Mouse (Mus musculus): ENCODE results near the gene Krt90. TPM values are rescaled to one million over a fixed set of nuclear protein-coding genes. Genes with fewer than 3 reads are reported as not detected.

Gene Krt90
- polyA plus RNA-seq (2012; rRNA removed) (not detected in 2 replicates), polyA plus RNA-seq (2014; fragmentation: Nextera tagmentation; extraction: Ambion mirVana) (not detected in 2 replicates)

GRCm38 (mm10) chr15:101562850-101563249 lies at the start of gene Krt90:
TSS of gene Krt90 (minus strand) at chr15:101562950.
- H3K4me1 ChIP-seq (replicated peaks; ENCODE audit: control insufficient read depth in 2 of 2, insufficient read depth in 2 of 2, low read length in 1 of 2): no peaks in the 10 kb centered on the region
- no peak for TF ChIP-seq CTCF (IDR thresholded peaks at IDR 0.05; ENCODE audit: low read depth)
- H3K4me3 ChIP-seq (ENCODE audit: insufficient read depth in 1 of 2, low read depth in 2 of 2, low read length in 2 of 2): no peak within 1 kb of the TSS
- H3K9me3 ChIP-seq (ENCODE audit: control insufficient read depth, low read length): no peaks in the 10 kb centered on the region
- H3K27me3 ChIP-seq (ENCODE audit: control insufficient read depth, insufficient read depth, low read length): no peaks in the 10 kb centered on the region
- no peak within 1 kb of the TSS for H3K4me2 ChIP-seq (ENCODE audit: low read depth)
- H3K27ac ChIP-seq: no peak within 1 kb of the TSS
- no peaks in the 10 kb centered on the region for H3K36me3 ChIP-seq (replicated peaks; ENCODE audit: control insufficient read depth, insufficient read depth, low read depth)
- H3K9ac ChIP-seq (replicated peaks): no peak within 1 kb of the TSS
- WGBS (ENCODE audit: insufficient replicate concordance): 45% methylated on average over 5 of the region's 5 CpGs
- no peak for ATAC-seq (ENCODE audit: insufficient read depth)
- no peak for DNase-seq (ENCODE audit: low read depth in 3 of 3, low spot score in 3 of 3)

DNA sequence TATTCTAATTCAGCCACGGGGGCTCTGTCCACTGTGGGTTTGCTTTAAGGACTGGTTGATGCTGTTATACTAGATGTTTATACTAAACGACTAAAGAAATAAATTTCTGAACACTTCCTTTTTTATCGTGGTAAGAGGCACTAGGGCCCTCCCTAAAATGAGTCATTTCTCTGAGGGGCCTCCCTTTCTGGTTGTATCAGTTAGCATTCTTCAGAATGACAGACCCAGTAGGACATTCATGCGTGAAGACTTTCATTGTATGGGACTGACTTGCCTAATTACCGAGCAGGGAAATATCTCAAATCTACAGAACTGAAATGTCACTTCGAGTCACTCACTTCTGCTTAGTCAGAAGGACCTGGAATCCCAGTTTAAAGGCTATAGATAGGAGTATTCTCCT lies 36.4 kb upstream of the Krt90 start:
- Histone ChIP-seq H3K27ac (no peak overlapping the region), H3K4me2 (ENCODE audit: low read depth) (no peak overlapping the region), H3K9ac (replicated peaks) (no peak overlapping the region), H3K36me3 (replicated peaks; ENCODE audit: control insufficient read depth, insufficient read depth, low read depth) (no peaks in the 10 kb centered on the region), H3K4me1 (replicated peaks; ENCODE audit: control insufficient read depth in 2 of 2, insufficient read depth in 2 of 2, low read length in 1 of 2) (no peaks in the 10 kb centered on the region), H3K9me3 (ENCODE audit: control insufficient read depth, low read length) (no peaks in the 10 kb centered on the region), H3K27me3 (ENCODE audit: control insufficient read depth, insufficient read depth, low read length) (no peaks in the 10 kb centered on the region), H3K4me3 (ENCODE audit: insufficient read depth in 1 of 2, low read depth in 2 of 2, low read length in 2 of 2) (no peak overlapping the region)
- ATAC-seq (ENCODE audit: insufficient read depth): no peak
- DNase-seq (ENCODE audit: low read depth in 3 of 3, low spot score in 3 of 3): no peak
- 42% methylated on average over 6 of the region's 6 CpGs for WGBS (ENCODE audit: insufficient replicate concordance)
- no peak for TF ChIP-seq CTCF (IDR thresholded peaks at IDR 0.05; ENCODE audit: low read depth)
- no peak for TF ChIP-seq EP300 (IDR thresholded peaks at IDR 0.05; ENCODE audit: low read depth)

DNA sequence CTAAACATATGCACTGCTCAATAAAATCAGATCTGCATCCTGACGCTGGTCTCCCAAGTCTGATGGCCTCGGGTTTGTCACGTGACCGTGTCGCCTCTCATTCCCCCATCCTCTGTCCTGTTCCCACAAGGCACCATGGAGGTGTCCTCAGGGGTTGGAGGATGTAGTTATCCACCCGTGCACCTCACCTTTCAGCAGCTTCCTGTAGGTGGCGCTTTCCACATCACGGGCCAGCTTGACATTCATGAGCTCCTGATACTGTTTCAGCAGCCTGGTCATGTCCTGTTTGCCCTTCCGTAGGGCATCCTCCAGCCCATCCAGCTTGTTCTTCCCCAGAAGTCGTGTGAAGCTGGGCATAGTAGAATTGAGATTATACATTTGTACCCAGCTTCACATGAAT lies 25.5 kb upstream of the Krt90 start:
- ATAC-seq (ENCODE audit: insufficient read depth) (no peak), DNase-seq (ENCODE audit: low read depth in 3 of 3, low spot score in 3 of 3) (no peak)

DNA sequence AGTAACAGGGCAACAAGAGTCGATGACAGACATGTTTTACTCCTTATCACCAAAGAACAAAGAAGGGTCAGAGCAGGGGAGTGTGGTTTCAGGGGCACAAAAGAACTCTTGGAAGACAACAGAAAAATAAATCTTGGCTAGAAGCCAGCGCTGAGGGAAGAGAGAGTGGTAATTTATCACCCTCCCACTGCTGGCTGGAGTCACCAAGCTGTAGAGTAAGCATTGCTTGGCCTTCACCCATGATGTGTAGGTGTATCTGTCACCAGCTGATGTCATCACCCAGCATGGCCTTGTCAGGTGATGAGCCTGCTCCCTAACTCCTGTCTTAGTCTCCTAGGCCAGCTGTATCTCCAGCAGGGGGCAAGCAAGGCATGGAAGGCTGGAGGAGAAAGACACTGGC lies 21.7 kb upstream of the Krt90 start:
- H3K4me3 ChIP-seq (ENCODE audit: insufficient read depth in 1 of 2, low read depth in 2 of 2, low read length in 2 of 2): no peak overlapping the region
- H3K27ac ChIP-seq: no peak overlapping the region
- no peaks in the 10 kb centered on the region for H3K9me3 ChIP-seq (ENCODE audit: control insufficient read depth, low read length)
- DNase-seq (ENCODE audit: low read depth in 3 of 3, low spot score in 3 of 3) (no peak), ATAC-seq (ENCODE audit: insufficient read depth) (no peak)
- no peaks in the 10 kb centered on the region for H3K4me1 ChIP-seq (replicated peaks; ENCODE audit: control insufficient read depth in 2 of 2, insufficient read depth in 2 of 2, low read length in 1 of 2)
- no peaks in the 10 kb centered on the region for H3K36me3 ChIP-seq (replicated peaks; ENCODE audit: control insufficient read depth, insufficient read depth, low read depth)
- H3K9ac ChIP-seq (replicated peaks): no peak overlapping the region
- no peak overlapping the region for H3K4me2 ChIP-seq (ENCODE audit: low read depth)
- no peaks in the 10 kb centered on the region for H3K27me3 ChIP-seq (ENCODE audit: control insufficient read depth, insufficient read depth, low read length)
- WGBS (ENCODE audit: insufficient replicate concordance): 15% methylated on average over 2 of the region's 2 CpGs
- TF ChIP-seq CTCF (IDR thresholded peaks at IDR 0.05; ENCODE audit: low read depth) (0 out of 2 replicates have a peak, but pooled peaks have one; percentile 4), EP300 (IDR thresholded peaks at IDR 0.05; ENCODE audit: low read depth) (no peak)

More for the DNA sequence above, 25.5 kb upstream of the Krt90 start:
- Histone ChIP-seq H3K4me2 (ENCODE audit: low read depth) (no peak overlapping the region), H3K4me3 (ENCODE audit: insufficient read depth in 1 of 2, low read depth in 2 of 2, low read length in 2 of 2) (no peak overlapping the region), H3K9ac (replicated peaks) (no peak overlapping the region), H3K27ac (no peak overlapping the region), H3K27me3 (ENCODE audit: control insufficient read depth, insufficient read depth, low read length) (no peaks in the 10 kb centered on the region), H3K9me3 (ENCODE audit: control insufficient read depth, low read length) (no peaks in the 10 kb centered on the region), H3K4me1 (replicated peaks; ENCODE audit: control insufficient read depth in 2 of 2, insufficient read depth in 2 of 2, low read length in 1 of 2) (no peaks in the 10 kb centered on the region), H3K36me3 (replicated peaks; ENCODE audit: control insufficient read depth, insufficient read depth, low read depth) (no peaks in the 10 kb centered on the region)
- 57% methylated on average over 10 of the region's 10 CpGs for WGBS (ENCODE audit: insufficient replicate concordance)
- TF ChIP-seq CTCF (IDR thresholded peaks at IDR 0.05; ENCODE audit: low read depth) (peak; percentile 51), EP300 (IDR thresholded peaks at IDR 0.05; ENCODE audit: low read depth) (no peak)

DNA sequence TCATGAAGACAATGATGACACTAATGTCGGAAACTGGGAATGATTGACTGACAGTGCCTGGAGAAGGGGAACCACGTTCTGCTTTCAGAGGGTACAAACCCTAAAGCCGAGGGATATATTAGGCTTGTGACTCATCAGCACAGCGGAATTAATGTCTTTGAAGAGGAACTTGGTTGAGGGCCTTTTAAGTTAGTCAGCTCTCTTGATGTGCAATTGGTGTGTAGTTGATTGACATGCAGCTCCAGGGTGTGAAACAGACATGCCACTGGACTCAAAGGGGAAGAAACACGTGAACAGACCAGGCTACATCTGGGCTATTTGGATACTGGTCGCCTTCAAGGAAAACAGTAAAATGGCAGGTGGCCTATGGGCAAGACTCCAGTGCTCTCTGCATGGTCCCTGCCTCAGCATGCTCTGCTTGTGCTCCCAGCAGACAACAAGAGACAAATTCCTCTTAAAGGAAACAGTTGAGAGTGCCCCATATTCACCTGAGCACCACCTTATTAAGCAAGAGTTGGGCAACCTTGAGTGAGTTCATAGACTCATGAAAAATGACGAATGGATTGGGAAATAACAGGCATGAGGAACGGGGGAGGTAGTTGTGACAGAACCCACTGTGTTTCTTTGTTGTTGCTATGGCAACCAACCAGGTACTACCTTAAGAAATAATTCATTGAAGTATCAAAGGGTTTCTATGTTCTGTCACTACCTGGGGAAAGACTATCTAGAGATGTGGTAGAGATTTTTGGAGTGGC lies 20.6 kb upstream of the Krt90 start:
- Histone ChIP-seq H3K4me2 (ENCODE audit: low read depth) (no peak overlapping the region), H3K27me3 (ENCODE audit: control insufficient read depth, insufficient read depth, low read length) (no peaks in the 10 kb centered on the region), H3K9me3 (ENCODE audit: control insufficient read depth, low read length) (no peaks in the 10 kb centered on the region), H3K36me3 (replicated peaks; ENCODE audit: control insufficient read depth, insufficient read depth, low read depth) (no peaks in the 10 kb centered on the region), H3K27ac (no peak overlapping the region), H3K4me3 (ENCODE audit: insufficient read depth in 1 of 2, low read depth in 2 of 2, low read length in 2 of 2) (no peak overlapping the region), H3K4me1 (replicated peaks; ENCODE audit: control insufficient read depth in 2 of 2, insufficient read depth in 2 of 2, low read length in 1 of 2) (no peaks in the 10 kb centered on the region), H3K9ac (replicated peaks) (no peak overlapping the region)
- ATAC-seq (ENCODE audit: insufficient read depth): no peak
- no peak for DNase-seq (ENCODE audit: low read depth in 3 of 3, low spot score in 3 of 3)
- WGBS (ENCODE audit: insufficient replicate concordance): 45% methylated on average over 8 of the region's 8 CpGs
- no peak for TF ChIP-seq CTCF (IDR thresholded peaks at IDR 0.05; ENCODE audit: low read depth)
- TF ChIP-seq EP300 (IDR thresholded peaks at IDR 0.05; ENCODE audit: low read depth): no peak

All from liver, embryonic 14.5 days (tissue).